Mouse (Mus musculus) urinary bladder, postnatal 10 days (tissue): Measurements from ENCODE around the gene Etv6.

ENCODE experiments used
- DNase-seq: peaks from one replicate; pipeline ENCODE4 v3.0.0; 2022; ENCODE audit warnings: low spot score

The Etv6 gene

DNA sequence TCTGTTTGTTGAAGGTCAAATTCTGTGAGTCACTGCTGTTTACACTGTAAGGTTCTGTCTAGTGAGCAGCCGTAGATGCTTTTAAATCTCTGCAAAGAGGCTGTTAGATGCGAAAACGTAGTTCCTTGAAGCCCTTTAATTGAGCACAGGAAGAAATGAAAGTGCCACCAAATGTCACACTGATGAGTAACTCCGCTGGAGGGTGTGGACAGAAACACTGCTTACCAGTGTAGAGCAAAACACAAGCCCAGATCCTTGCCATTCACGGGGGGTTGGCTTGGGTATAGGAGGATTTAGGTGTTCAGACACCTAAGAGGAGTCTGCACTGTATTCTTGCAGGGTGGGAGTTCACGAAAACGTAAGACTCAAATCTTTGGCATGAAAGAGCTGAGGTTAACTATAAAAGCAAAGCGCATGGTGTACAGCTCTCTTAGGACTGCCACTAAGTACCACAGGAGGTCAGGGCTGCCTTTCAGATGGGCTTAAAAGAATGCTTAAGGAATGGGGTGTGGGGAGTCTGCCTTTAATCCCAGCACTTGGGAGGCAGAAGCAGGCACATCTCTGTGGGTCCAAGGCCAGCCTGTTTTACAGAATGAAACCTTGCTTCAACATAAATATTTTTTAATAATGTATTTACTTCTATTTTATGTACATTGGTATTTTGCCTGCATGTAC lies 216.7 kb downstream of the Etv6 start:
- DNase-seq = no peak

DNA sequence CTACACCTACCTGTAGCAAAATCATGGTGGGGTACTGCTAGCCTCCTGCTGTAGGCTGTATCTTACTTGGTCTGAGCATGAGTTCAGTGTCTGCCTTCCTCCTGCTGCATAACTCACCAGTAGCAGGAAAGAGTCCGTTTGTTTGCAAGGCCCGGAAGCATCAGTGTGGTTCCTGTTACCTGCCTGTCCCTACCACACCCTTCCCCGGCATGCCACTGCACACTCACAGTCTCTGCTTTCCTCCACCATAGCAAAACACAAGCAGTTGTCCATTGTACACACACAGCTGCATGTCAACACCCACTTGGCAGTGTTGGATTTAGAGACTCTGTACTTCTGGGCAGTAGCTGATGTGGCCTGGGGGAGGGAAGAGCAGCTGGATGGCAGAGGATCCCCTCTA lies 220.9 kb downstream of the Etv6 start:
- DNase-seq = no peak

DNA sequence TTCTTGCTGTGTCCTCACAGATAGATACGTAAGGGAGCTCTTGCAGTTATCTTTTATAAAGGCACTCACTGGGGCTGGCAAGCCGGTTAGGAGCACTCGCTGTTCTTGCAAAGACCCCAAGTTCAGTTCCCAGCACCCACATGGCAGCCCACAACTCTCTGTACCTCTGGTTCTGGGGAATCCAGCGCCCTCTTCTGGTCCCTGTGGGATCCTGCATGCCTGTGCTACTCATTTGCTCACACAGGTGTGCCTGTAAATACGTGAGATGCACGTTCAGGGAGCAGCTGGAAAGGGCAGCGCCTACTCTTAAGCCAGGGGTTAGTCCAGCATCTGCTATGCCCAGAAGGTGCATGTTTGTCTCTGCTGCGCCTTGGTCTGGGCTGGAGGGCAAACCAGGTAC lies 224.4 kb downstream of the Etv6 start:
- no peak for DNase-seq

DNA sequence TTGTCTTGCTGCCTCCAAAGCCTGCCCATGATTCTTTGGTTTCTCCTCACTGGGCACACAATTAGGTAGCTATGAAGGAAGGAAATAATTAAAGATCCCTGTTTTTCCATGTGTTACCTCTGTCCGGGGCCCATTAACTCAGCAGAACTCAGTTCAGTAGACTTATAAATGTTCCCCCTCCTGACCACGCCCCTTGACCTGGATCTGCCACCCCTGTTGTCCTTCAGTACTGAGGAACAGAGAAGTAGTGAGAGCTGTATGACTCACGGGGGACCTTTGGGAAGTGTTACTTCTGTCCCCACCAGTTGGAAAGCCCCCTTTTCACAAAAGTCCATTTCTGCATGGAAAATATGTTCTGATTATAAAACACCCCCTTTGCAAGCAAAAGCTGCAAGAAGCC lies 226.4 kb downstream of the Etv6 start:
- DNase-seq = no peak

DNA sequence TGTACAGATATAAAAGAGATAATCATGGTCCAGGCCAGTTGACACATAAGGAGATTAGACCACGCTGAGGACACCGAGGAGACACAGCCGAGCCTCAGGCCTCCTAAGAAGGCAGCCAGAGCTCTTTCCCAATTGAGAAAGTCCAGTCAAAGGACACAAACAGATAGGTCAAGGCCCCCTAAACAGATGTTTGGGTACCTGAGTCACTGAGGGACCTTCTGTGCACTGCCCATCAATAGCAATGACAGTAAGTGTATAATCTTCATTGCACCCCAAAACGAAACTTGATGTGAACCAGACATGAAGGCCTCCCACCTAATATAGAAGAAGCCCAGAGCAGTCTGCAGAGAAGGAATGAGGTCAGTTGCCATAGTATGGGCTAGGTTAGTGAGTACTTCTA lies 226.9 kb downstream of the Etv6 start:
- no peak for DNase-seq

DNA sequence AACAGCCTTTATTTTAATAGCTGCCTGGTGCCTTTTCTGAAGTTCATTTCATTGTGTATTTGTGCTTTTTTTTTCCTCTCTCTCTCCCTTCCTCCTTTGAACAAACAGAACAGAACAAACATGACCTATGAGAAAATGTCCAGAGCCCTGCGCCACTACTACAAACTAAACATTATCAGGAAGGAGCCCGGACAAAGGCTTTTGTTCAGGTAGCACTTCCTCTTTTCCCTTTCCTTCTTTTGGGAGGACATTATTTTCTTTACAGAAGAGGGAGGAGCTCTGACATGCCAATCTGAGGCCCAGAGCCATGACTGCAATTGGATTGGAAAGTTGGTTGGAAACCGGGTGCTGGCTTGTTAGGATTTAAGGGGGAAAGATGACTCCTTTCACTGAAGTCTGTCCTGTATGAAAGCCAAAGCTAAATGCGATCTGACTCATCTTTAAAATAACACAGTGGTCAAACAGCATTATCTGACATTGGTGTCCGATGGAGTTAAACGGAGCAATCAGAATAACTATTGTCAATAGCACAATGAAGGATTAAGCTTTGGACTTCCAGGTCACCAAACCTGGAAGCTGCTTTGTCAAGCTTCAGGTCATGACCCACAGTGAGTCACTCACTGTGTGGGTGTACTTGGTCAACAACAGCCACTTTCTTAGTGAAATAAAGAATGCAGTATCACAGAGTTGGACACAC lies 227.6 kb downstream of the Etv6 start:
- no peak for DNase-seq

DNA sequence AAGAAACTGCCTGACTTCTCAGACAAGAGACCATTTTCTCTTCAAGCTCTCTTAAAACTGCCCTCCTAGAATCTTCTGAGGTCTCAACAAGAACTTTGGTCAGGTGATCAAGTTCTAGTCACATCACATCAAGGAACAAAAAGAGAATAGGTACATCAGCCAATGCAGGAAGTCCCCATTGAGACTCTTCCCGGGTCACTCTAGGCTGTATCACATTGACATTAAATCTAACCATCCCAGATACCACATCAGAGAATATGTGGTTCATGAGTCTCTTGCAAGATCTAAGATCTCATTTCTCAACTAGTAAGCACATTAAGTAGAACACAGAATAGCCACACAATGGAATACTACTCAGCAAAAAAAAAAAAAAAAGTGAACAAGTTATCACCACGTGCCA lies 238.4 kb downstream of the Etv6 start:
- DNase-seq = no peak

DNA sequence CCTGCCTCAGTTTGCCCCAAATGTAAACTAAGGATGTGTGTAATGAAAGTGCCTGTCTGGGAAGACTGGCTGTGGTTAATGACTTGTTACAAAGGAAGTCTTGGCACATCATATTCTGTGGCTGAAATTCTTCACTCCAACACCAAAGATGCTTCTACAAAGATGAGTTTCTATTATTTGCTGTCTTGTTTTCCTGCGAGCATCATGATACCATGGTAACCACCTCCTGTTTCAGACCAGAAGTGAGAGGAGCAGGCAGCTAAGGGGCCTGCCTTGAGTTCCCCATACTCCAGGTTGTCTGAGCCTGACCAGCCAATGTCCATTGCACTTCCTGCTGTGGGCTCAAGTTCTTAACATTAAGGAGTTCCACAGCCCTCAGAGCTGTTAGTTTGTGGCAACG lies 241.5 kb downstream of the Etv6 start:
- no peak for DNase-seq

DNA sequence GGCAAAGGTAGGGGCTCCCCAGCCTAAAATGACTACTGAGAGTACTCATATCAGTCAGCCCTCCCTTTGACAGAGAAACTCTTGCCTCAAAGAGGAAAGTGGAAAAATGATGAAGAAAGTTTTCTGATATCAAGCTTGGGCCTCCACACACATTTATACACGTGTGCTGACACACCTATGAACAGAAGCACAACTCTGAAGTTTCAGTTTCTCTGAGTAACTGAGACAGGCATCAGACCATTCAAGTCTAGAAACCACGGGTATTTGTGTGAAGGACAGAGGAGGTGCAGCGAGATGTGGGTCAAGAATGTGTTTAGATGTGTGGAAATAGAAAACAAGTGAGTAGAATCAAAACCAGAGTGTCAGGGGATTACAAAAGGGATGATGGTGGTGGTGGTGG lies 246.6 kb downstream of the Etv6 start:
- no peak for DNase-seq

DNA sequence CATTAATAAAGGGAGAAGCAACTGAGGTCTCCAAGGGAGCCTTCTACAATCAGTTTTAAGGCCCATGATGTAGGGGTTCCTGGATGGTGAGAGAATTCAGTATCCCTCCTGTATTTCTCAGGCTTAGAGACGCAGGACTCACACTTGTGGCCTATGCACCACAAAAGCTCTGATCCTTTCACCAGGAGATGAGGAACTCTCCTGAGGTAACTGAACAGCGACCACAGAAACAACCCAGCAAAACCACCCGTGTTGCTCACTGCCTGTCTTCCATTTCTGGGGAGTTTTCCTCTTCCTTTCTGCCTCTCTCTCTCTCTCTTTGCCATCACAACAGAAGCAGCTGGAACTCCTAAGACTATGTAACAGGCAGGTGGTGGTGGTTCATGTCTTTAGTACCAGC lies 256.3 kb downstream of the Etv6 start:
- no peak for DNase-seq

DNA sequence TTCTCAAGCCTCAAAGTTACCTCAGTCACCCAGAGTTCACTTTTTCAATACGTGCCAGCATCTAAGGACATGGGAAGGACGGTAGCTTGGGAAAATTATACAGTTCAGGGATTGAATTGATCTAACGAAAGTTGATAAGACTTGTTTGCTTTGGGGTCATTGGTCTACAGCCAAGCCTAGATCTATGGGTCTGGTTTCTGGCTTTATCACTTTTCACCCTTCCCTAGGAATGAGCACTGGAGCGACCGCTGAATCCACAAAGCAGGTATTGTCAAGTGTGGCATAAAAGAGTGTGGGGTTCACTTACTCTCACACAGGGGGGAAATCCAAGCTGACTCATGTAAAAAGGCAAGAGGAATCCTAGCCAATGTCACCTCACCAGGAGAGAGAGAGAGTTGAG lies 256.9 kb downstream of the Etv6 start:
- no peak for DNase-seq

DNA sequence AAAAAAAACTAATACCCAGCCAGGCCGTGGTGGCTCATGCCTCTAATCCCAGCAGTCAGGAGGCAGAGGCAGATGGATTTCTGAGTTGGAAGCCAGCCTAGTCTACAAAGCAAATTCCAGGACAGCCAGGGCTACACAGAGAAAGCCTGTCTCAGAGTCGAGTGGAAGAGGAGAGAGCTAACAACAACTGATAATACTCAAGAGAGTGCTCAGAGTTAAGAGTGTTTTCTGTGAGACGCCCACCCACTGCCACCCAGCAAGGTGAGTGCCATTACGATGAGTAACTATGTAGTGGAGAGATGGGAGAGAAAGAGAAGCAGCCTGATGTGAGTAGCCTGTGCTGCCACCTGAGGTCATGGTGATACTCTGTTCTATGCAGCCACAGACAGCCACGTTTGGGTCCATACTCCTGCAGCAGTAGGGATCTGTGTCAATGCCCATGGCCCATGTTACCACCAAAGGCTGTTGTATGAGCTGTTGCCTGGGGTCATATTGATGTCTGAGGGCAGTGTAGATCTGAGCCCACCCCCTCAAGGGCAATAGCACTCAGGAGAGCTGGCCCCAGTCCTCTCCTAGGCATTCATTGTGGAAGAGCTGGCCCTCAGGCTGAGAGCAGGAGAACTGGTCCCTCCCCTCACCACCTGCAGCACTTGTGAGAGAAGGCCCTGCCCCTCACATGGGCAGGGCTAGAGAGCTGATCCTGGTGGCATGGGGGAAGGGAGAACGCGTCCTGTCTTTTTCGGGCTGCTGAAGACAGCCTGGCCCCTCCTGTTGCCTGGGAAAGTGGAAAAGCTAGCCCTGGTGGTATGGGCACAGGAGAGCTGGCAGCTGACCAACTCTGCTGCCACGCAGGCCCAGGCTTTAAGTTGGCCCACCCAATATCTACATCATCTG lies 258.4 kb downstream of the Etv6 start:
- DNase-seq = no peak

DNA sequence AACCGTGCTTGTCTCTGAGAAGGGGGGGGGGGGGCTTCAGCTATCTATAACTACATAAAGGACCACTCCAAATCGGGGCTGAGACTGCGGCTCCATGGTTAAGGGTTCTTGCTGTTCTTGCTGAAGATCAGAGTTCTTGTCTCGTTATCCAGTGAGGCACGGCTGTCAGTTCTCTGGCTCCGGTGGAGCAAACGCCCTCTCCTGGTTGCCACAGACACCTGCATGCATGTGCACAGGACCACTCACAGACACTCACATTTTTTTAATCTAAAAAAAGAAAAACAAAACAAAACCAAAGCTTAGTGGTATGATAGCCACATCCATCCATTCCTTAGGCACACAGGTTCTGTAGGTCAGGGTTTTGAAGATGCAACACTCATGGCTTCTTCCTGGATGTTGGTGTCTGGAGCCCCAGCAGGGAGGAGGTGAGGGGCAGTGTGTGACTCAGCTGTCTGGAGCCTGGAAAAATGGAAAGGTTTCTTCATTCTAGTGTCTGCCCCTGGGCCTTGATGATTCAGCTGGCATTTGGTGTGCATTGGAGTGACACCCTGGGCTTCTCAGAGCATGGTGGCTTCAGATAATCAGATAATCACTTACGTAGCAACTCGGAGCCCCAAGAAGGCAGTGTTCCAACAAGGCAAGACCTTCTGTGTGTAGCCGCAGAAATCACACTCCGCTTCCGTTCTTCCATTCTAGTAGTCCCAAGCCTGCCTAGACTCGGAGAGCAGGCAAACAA lies 262.6 kb downstream of the Etv6 start:
- no peak for DNase-seq

DNA sequence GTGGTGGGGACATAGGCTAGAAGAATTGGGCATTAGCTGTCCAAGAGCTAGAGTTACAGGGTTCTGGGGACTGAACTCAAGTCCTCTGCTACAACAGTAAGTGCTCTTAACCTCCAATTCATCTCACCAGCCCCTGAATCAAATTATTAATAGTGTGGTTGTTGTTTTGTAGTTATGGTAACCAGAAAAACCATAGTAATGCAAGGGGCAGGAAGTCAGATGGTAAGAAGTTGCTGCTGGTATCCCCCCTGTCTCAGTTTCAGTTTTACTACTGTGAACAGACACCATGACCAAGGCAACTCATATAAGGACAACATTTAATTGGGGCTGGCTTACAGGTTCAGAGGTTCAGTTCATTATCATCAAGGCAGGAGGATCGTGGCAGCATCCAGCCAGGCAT lies 266.5 kb downstream of the Etv6 start:
- no peak for DNase-seq

DNA sequence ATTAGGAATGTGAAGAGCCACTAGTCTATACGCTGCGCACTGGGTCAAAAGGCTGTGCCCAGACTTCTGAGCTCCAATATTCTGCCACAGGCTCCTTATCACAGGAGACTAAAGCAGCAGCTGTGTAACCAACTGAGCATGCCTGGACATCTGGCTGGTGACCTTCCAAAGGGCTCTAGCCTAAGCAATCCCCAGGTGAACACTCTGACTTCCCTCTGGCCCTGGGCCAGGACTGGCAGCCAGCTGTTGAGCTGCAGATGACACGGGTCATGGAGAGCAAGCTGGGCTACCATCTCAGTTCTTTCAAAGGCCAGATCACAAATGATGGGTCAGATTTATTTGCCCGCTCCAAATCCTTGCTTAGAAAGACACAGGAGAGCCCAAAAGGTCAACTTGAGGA lies 275.8 kb downstream of the Etv6 start:
- DNase-seq = no peak

DNA sequence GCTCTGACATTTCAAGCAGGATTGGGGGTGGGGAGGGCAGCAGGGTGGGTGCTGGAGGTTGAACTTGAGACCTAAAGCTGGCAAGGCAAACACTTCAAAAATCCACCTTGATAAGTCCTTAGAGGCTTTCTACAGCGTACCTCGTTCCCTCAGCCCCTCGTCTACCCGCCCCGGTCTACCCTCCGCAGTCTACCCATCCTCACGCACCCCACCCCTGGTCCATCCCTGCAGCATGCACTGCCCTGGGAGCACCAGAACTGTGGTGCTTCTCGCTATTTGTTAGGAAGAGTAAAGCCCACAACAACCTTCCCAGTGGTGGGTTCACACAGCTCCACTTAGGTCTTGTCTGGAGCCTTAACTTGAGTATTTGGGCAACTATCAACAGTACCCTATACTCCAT lies 277.1 kb downstream of the Etv6 start:
- no peak for DNase-seq

DNA sequence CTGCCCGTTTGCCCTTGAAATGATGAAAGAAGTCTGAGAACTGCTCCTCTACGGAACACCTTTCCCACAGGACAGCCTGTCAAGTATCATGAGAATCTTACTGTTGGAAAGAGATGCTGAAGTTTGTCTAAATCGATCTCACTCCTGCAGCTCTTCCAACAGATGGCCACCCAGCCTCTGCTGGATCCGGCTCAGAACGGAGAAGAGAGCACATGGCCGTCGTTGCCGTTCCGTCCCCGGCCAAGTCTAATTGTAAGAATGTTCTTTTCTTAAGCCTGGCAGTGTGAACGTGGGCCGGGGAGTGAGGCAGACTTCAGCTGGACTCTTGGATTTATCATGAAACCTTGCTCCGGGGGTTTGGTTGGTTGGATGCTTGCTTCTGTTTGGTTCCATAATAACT lies 281.9 kb downstream of the Etv6 start:
- no peak for DNase-seq
